Mouse (Mus musculus) G1E (cell line): ENCODE data around the gene Stx4a. TPM values are rescaled to one million over a fixed set of nuclear protein-coding genes. Genes with fewer than 3 reads are reported as not detected.

Source experiments
- ATAC-seq: 2 replicates; pipeline ENCODE4 v1.8.0; 2016; ENCODE audit warnings: mild to moderate bottlenecking; ENCODE audit not compliant: insufficient number of reproducible peaks, poor library complexity, low FRiP score, severe bottlenecking; ENCODE audit errors: extremely low read depth
- DNase-seq: peaks from one replicate; pipeline ENCODE4 v3.0.0; 2012; ENCODE audit warnings: low spot score
- H3K27me3 ChIP-seq: 2 replicates; pipeline ENCODE4 v1.6.1; 2012; ENCODE audit warnings: mild to moderate bottlenecking, low read length, inconsistent platforms; ENCODE audit not compliant: insufficient read depth
- H3K36me3 ChIP-seq: replicated peaks from 2 replicates; pipeline ENCODE3; 2012; ENCODE audit warnings: mild to moderate bottlenecking, inconsistent platforms
- H3K4me1 ChIP-seq: 2 replicates; pipeline ENCODE4 v1.6.1; 2012; ENCODE audit warnings: low read depth, low read length, inconsistent platforms, mixed read lengths; ENCODE audit not compliant: insufficient read depth
- H3K4me3 ChIP-seq: 2 replicates; pipeline ENCODE4 v1.5.1; 2012; ENCODE audit warnings: low read depth, mild to moderate bottlenecking, inconsistent platforms, low read length, moderate library complexity, mixed read lengths
- H3K9me3 ChIP-seq: replicated peaks from 2 replicates; pipeline ENCODE4 v1.6.1; 2012; ENCODE audit warnings: inconsistent platforms
- CTCF ChIP-seq: IDR thresholded peaks from 2 replicates; pipeline ENCODE4 v1.5.1; 2012; ENCODE audit warnings: low read depth, low read length, inconsistent platforms, mixed read lengths
- GATA1 ChIP-seq: IDR thresholded peaks from 2 replicates; pipeline ENCODE4 v1.6.1; 2012; ENCODE audit warnings: borderline replicate concordance, low read length, inconsistent platforms, mixed read lengths
- GATA2 ChIP-seq: IDR thresholded peaks from 2 replicates; pipeline ENCODE4 v1.6.1; 2012; ENCODE audit warnings: low read depth, low read length, inconsistent platforms, borderline replicate concordance
- POLR2AphosphoS5 ChIP-seq: IDR thresholded peaks from 2 replicates; pipeline ENCODE4 v1.6.1; 2012; ENCODE audit warnings: low read depth, low read length, inconsistent platforms; ENCODE audit not compliant: insufficient replicate concordance
- TAL1 ChIP-seq: conservative IDR thresholded peaks from 2 replicates; pipeline ENCODE4 v1.6.1; 2012; ENCODE audit warnings: low read depth, low read length, inconsistent platforms, mixed read lengths
- polyA plus RNA-seq: library from polyadenylated mRNA; stranded (reverse); fragments of >175 nt; gene quantifications from 2 replicates; pipeline ENCODE4 v1.2.3, GENCODE M21; 2012
- total RNA-seq, 2 experiments: library from RNA; stranded (forward) in 1 of 2; stranded (reverse) in 1 of 2; fragments of 200-1000 nt in 1 of 2; fragments of >200 nt in 1 of 2; fragmentation: Nextera tagmentation in 1 of 2; gene quantifications; 2 replicates each; pipeline ENCODE4 v1.2.3; 2014 to 2017

Gene Stx4a
- total and polyA plus RNA-seq, 3 experiments = 36.0 to 69.9 (median 55.7) TPM

- Histone ChIP-seq H3K4me1 (peaks cover 23% of the 10 kb centered on the region), H3K36me3 (peaks cover 28% of the 10 kb centered on the region), H3K27me3 (peaks cover 3% of the 10 kb centered on the region; the same call in 1 of the 2 replicates), H3K4me3 (peak overlapping the region; percentile 85; the same call in 1 of the 2 replicates), H3K9me3 (peaks cover 3% of the 10 kb centered on the region; the same call in 1 of the 2 replicates)
- no peak for TF ChIP-seq GATA1
- TF ChIP-seq GATA2 = no peak
- no peak for TF ChIP-seq CTCF
- no peak for TF ChIP-seq TAL1
- TF ChIP-seq POLR2AphosphoS5 = no peak
- ATAC-seq (no peak), DNase-seq (no peak)
Measured at GRCm38 (mm10) chr7:127840886-127841285, 16.8 kb downstream of the Stx4a start.

GRCm38 (mm10) chr7:127841340-127842000, 17.4 kb downstream of the Stx4a start:
- TF ChIP-seq TAL1 (no peak), GATA2 (no peak), POLR2AphosphoS5 (no peak), CTCF (no peak), GATA1 (no peak)
- H3K9me3 ChIP-seq = peaks cover 3% of the 10 kb centered on the region; the same call in 1 of the 2 replicates
- H3K4me1 ChIP-seq = peaks cover 23% of the 10 kb centered on the region
- H3K27me3 ChIP-seq = peaks cover 2% of the 10 kb centered on the region; the same call in 1 of the 2 replicates
- peaks cover 33% of the 10 kb centered on the region for H3K36me3 ChIP-seq
- peak overlapping the region; percentile 85 for H3K4me3 ChIP-seq
- ATAC-seq (peak; percentile 74), DNase-seq (peak; percentile 92)

- peaks cover 23% of the 10 kb centered on the region for H3K4me1 ChIP-seq
Measured at GRCm38 (mm10) chr7:127842001-127842718, 18.1 kb downstream of the Stx4a start.

GRCm38 (mm10) chr7:127849973-127850875, 26.1 kb downstream of the Stx4a start:
- ATAC-seq (no peak), DNase-seq (no peak)
- Histone ChIP-seq H3K27me3 (peaks cover 6% of the 10 kb centered on the region; the same call in 1 of the 2 replicates), H3K4me1 (peaks cover 13% of the 10 kb centered on the region), H3K9me3 (no peaks in the 10 kb centered on the region), H3K4me3 (no peak overlapping the region), H3K36me3 (peaks cover 48% of the 10 kb centered on the region)
- TF ChIP-seq CTCF = no peak
- TF ChIP-seq TAL1 = no peak

More at GRCm38 (mm10) chr7:127842001-127842718, 18.1 kb downstream of the Stx4a start:
- ATAC-seq (peak; percentile 64), DNase-seq (peak; percentile 83)
- TF ChIP-seq GATA1 (no peak), GATA2 (no peak), TAL1 (no peak), POLR2AphosphoS5 (no peak), CTCF (no peak)
- peaks cover 3% of the 10 kb centered on the region; the same call in 1 of the 2 replicates for H3K9me3 ChIP-seq
- peaks cover 2% of the 10 kb centered on the region; the same call in 1 of the 2 replicates for H3K27me3 ChIP-seq
- H3K4me3 ChIP-seq = peak overlapping the region; percentile 85
- peaks cover 40% of the 10 kb centered on the region for H3K36me3 ChIP-seq

GRCm38 (mm10) chr7:127850906-127851305, 26.8 kb downstream of the Stx4a start:
- TF ChIP-seq GATA2 (no peak), TAL1 (no peak), GATA1 (no peak), POLR2AphosphoS5 (no peak), CTCF (no peak)
- H3K4me3 ChIP-seq = no peak overlapping the region
- DNase-seq = no peak
- H3K36me3 ChIP-seq = peaks cover 41% of the 10 kb centered on the region
- no peaks in the 10 kb centered on the region for H3K9me3 ChIP-seq
- peaks cover 8% of the 10 kb centered on the region; the same call in 1 of the 2 replicates for H3K27me3 ChIP-seq
- H3K4me1 ChIP-seq = peaks cover 13% of the 10 kb centered on the region
- ATAC-seq = no peak
